Mouse (Mus musculus) erythroblast, embryonic 14.5 days (primary cell): ENCODE data around the gene Ap1ar.

Experiments
- GATA1 ChIP-seq: IDR thresholded peaks from 2 replicates; pipeline ENCODE4 v1.6.1; 2012; ENCODE audit warnings: low read length, inconsistent platforms, mixed read lengths
- TAL1 ChIP-seq: IDR thresholded peaks from 3 replicates; pipeline ENCODE4 v1.6.1; 2012; ENCODE audit warnings: low read length, inconsistent platforms, mixed read lengths

- no peak for TF ChIP-seq GATA1
- no peak for TF ChIP-seq TAL1
Measured at GRCm38 (mm10) chr3:127788038-127788437, 49.3 kb downstream of the Ap1ar start.
